Mouse (Mus musculus): ENCODE measurements at regions not wholly inside any gene's neighbourhood (a gene's known extent, or its start where the extent isn't known, plus 50 kb on each side); places are given as distances from the start of the nearest gene placed in this dataset.

DNA sequence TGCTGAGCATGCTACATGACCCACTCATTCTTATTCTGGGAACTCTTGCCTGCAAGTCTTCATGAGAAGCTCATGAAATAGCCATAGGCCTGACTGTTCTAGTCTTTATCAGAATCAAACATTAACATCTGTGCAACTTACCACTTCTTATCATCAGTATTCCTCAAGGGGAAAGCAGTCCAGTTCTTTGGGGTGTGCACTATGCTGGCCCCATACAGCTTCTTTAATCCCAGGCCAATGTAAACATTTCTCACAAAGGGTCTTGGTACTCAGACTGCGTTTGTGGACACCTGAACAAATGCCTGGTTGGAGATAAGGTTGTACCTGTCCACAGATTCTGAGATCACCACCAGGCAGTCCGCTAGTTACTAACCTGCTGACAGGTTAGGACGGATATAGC lies 51.3 kb downstream of the 3110018I06Rik start:
- Histone ChIP-seq H3K4me2 (replicated peaks; ENCODE audit: low read depth, low read length) (no peak overlapping the region), H3K9ac (replicated peaks; ENCODE audit: low read depth, low read length) (no peak overlapping the region), H3K9me3 (ENCODE audit: control insufficient read depth, low read depth, low read length) (no peaks in the 10 kb centered on the region), H3K27ac (ENCODE audit: low read length) (no peak overlapping the region), H3K36me3 (ENCODE audit: control insufficient read depth, insufficient read depth, low read length) (no peaks in the 10 kb centered on the region), H3K4me3 (ENCODE audit: low read depth, low read length) (no peak overlapping the region), H3K4me1 (ENCODE audit: control insufficient read depth, insufficient read depth, low read length) (no peaks in the 10 kb centered on the region), H3K27me3 (ENCODE audit: control insufficient read depth, insufficient read depth, low read length) (no peaks in the 10 kb centered on the region)
- ATAC-seq (ENCODE audit: insufficient number of reproducible peaks, insufficient read depth, low FRiP score, low read depth), result peak; percentile 65; the same call in 1 of the 2 replicates
- WGBS, result 52% methylated on average over 3 of the region's 3 CpGs

DNA sequence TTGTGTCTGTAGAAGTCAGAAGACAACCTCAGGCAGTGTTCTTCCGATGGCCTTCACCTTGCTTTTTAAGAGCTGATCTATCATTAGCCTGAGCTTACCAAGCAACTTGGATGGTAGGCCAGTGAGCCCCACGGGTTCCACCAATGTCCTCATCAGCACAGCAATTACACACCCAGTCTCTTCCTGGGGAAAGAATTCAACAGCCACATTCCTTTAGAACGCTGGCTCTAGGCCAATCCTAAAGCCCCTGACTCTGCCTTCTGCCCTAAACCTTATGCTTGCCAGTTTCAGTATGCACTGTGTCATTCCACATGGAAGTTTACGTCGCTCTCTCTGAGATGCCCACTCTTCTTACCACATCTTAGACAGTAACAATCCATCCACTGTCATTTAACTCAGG lies 52.8 kb downstream of the 3110018I06Rik start:
- Histone ChIP-seq H3K4me3 (ENCODE audit: low read depth, low read length) (no peak overlapping the region), H3K4me2 (replicated peaks; ENCODE audit: low read depth, low read length) (no peak overlapping the region), H3K4me1 (ENCODE audit: control insufficient read depth, insufficient read depth, low read length) (no peaks in the 10 kb centered on the region), H3K36me3 (ENCODE audit: control insufficient read depth, insufficient read depth, low read length) (no peaks in the 10 kb centered on the region), H3K9me3 (ENCODE audit: control insufficient read depth, low read depth, low read length) (no peaks in the 10 kb centered on the region), H3K9ac (replicated peaks; ENCODE audit: low read depth, low read length) (no peak overlapping the region), H3K27ac (ENCODE audit: low read length) (no peak overlapping the region), H3K27me3 (ENCODE audit: control insufficient read depth, insufficient read depth, low read length) (no peaks in the 10 kb centered on the region)
- no peak for ATAC-seq (ENCODE audit: insufficient number of reproducible peaks, insufficient read depth, low FRiP score, low read depth)
- 49% methylated on average over 5 of the region's 5 CpGs for WGBS

DNA sequence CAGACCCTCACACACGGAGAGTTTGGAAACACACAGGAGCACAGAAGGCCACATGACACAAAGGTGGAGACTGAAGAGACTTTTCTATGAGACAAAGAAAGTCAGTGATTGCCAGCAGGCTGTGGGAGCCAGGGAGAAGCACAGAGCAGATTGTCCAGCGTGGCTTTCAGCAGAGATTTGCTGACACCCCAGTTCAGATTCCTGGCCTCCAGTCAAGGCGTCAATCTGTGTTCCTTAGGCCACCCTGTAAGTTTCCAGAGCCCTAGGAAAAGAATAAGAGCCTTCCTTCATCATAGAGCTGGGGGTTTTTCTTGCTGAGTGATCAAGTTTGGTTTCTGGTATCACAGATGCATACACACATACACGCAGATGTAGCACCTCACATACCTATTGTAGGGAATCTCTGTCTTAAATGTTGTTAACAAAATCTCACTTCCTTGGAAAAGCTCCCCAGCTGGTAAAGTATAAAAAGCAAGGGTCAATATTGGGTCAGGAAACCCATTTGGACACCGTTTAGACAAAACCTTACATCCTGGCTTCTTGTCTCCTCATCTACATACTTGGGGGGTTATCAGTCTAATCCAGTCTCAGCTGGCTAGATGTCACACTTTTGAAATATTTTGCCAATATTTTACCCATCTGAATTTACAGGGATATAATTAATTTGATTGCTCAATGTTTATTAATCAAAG lies 58.9 kb downstream of the 3110018I06Rik start:
- WGBS, result 34% methylated on average over 5 of the region's 5 CpGs
- Histone ChIP-seq H3K9me3 (ENCODE audit: control insufficient read depth, low read depth, low read length) (no peaks in the 10 kb centered on the region), H3K4me2 (replicated peaks; ENCODE audit: low read depth, low read length) (no peak overlapping the region), H3K4me1 (ENCODE audit: control insufficient read depth, insufficient read depth, low read length) (peaks cover 6% of the 10 kb centered on the region; the same call in 1 of the 2 replicates), H3K27ac (ENCODE audit: low read length) (peak overlapping the region; percentile 50; the same call in 1 of the 2 replicates), H3K36me3 (ENCODE audit: control insufficient read depth, insufficient read depth, low read length) (no peaks in the 10 kb centered on the region), H3K4me3 (ENCODE audit: low read depth, low read length) (no peak overlapping the region), H3K27me3 (ENCODE audit: control insufficient read depth, insufficient read depth, low read length) (no peaks in the 10 kb centered on the region), H3K9ac (replicated peaks; ENCODE audit: low read depth, low read length) (no peak overlapping the region)
- ATAC-seq (ENCODE audit: insufficient number of reproducible peaks, insufficient read depth, low FRiP score, low read depth), result no peak

DNA sequence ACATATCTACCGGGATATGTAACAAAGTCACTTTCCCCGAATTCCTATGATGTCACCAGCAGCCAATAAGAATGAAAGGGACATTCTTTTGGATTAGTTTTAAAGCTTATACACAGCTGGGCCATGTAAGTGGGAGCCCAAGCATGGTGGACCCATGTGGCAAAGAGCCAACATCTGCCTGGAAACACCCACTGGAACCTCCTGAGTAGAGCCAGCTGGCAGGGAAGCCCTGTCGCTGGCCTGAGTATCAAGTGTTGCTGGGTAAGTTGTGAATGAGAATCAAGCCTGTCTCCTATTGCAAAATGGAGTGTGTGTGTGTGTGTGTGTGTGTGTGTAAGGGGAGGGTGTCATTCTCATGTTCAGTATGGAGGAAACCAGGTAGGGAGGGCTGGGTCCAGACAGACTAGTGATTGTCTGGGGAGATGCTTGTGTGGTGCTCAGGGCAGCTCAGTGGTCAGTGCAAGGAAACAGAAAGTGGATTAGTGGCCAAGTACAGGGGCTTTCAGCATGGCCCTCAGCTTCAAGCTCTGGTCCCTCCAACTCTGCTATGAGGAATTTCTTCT lies 59.5 kb downstream of the 3110018I06Rik start:
- H3K4me2 ChIP-seq (replicated peaks; ENCODE audit: low read depth, low read length), result no peak overlapping the region
- H3K27me3 ChIP-seq (ENCODE audit: control insufficient read depth, insufficient read depth, low read length), result no peaks in the 10 kb centered on the region
- H3K9ac ChIP-seq (replicated peaks; ENCODE audit: low read depth, low read length), result no peak overlapping the region
- WGBS, result 30% methylated on average over 3 of the region's 3 CpGs
- no peak overlapping the region for H3K4me3 ChIP-seq (ENCODE audit: low read depth, low read length)
- H3K9me3 ChIP-seq (ENCODE audit: control insufficient read depth, low read depth, low read length), result no peaks in the 10 kb centered on the region
- peaks cover 6% of the 10 kb centered on the region; the same call in 1 of the 2 replicates for H3K4me1 ChIP-seq (ENCODE audit: control insufficient read depth, insufficient read depth, low read length)
- no peaks in the 10 kb centered on the region for H3K36me3 ChIP-seq (ENCODE audit: control insufficient read depth, insufficient read depth, low read length)
- H3K27ac ChIP-seq (ENCODE audit: low read length), result no peak overlapping the region; the same call in 1 of the 2 replicates
- ATAC-seq (ENCODE audit: insufficient number of reproducible peaks, insufficient read depth, low FRiP score, low read depth), result 0 out of 2 replicates have a peak, but pooled peaks have one; percentile 63

DNA sequence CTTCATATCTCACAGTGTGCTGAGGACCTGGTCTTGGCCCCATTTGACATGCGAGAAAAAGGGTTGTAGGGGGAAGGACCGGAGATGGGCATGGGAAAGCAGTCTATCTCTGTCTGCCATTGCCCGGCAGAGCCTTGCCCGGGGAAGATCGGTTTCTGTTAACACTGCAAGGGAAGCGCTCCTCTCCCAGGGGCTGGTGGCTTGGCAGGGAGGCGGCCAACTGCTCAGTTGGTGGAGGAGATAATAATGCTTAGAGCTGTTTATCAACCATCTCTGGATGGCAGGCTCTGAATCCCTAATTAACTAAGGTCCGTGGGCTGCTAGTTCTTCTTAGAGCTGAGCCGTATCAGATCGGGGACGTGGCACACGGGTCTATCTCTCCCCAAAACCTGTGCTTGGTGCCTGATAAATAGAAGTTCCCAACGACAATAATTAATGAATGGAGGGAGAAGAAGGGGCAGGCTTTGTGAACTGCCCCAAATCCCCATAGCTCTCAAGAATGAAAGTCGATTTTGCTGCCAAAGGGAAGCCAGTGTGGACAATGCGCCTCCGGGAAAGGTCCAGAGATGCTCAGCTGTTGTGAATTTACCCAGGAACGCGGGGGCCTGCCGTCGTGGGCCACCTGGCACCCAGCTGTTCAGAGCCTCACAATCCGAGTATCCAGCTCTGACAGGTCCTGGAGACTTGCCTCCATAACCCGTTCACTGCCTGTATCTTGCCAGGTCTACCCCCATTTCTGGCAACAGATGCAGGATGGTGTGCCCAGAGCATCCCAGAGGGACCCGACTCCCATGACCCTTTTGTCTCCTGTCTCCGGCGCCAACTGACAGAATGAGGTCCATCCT lies 61.2 kb downstream of the 3110018I06Rik start:
- H3K36me3 ChIP-seq (ENCODE audit: control insufficient read depth, insufficient read depth, low read length), result no peaks in the 10 kb centered on the region
- no peaks in the 10 kb centered on the region for H3K27me3 ChIP-seq (ENCODE audit: control insufficient read depth, insufficient read depth, low read length)
- H3K9me3 ChIP-seq (ENCODE audit: control insufficient read depth, low read depth, low read length), result no peaks in the 10 kb centered on the region
- no peak for ATAC-seq (ENCODE audit: insufficient number of reproducible peaks, insufficient read depth, low FRiP score, low read depth)
- H3K4me1 ChIP-seq (ENCODE audit: control insufficient read depth, insufficient read depth, low read length), result peaks cover 6% of the 10 kb centered on the region; the same call in 1 of the 2 replicates
- H3K4me3 ChIP-seq (ENCODE audit: low read depth, low read length), result no peak overlapping the region
- no peak overlapping the region for H3K9ac ChIP-seq (replicated peaks; ENCODE audit: low read depth, low read length)
- WGBS, result 76% methylated on average over 25 of the region's 25 CpGs
- H3K27ac ChIP-seq (ENCODE audit: low read length), result no peak overlapping the region
- no peak overlapping the region for H3K4me2 ChIP-seq (replicated peaks; ENCODE audit: low read depth, low read length)

DNA sequence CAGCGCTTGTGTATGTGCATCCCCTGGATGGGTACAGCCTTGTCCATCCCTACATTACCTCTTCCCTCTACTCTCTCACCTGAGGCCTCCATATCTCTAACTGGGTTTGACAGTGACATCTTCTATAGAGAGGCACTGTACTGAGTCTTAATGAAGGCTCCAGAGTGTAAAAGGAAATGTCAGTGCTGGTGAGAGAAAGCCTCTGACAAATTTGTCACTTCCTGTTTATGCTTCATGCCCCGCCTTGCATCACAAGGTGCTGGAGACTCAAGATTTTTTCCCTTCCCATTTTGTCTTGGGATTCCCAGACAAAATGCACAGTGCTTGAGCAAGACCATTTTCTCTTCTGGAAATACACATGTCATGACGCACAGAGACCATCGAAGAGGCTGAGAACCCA lies 70.8 kb downstream of the 3110018I06Rik start:
- Histone ChIP-seq H3K27ac (ENCODE audit: low read length) (no peak overlapping the region), H3K4me2 (replicated peaks; ENCODE audit: low read depth, low read length) (no peak overlapping the region), H3K4me3 (ENCODE audit: low read depth, low read length) (no peak overlapping the region), H3K4me1 (ENCODE audit: control insufficient read depth, insufficient read depth, low read length) (no peaks in the 10 kb centered on the region), H3K36me3 (ENCODE audit: control insufficient read depth, insufficient read depth, low read length) (no peaks in the 10 kb centered on the region), H3K9ac (replicated peaks; ENCODE audit: low read depth, low read length) (no peak overlapping the region), H3K9me3 (ENCODE audit: control insufficient read depth, low read depth, low read length) (no peaks in the 10 kb centered on the region), H3K27me3 (ENCODE audit: control insufficient read depth, insufficient read depth, low read length) (no peaks in the 10 kb centered on the region)
- 89% methylated on average over 4 of the region's 4 CpGs for WGBS
- ATAC-seq (ENCODE audit: insufficient number of reproducible peaks, insufficient read depth, low FRiP score, low read depth), result no peak

DNA sequence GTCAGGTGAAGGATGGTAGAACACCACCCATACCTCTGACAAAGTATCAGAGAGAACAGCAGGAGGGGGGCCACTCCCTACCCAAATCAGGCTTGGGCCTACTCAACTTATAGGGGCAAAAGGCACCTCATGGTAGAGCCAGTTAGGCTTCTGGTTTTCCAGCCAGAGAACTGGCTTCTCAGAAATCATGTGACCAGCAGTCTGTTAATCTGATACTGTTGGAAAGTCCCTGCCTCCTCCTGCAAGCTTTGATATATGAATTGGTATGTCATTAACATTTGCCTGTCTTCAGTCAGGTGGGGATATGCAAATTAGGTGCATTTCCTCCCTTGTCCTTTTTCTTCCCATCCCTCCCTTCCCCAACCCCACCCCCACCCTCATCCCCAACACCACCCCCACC lies 71.7 kb downstream of the 3110018I06Rik start:
- Histone ChIP-seq H3K4me2 (replicated peaks; ENCODE audit: low read depth, low read length) (no peak overlapping the region), H3K27me3 (ENCODE audit: control insufficient read depth, insufficient read depth, low read length) (no peaks in the 10 kb centered on the region), H3K4me1 (ENCODE audit: control insufficient read depth, insufficient read depth, low read length) (no peaks in the 10 kb centered on the region), H3K9me3 (ENCODE audit: control insufficient read depth, low read depth, low read length) (no peaks in the 10 kb centered on the region), H3K4me3 (ENCODE audit: low read depth, low read length) (no peak overlapping the region), H3K36me3 (ENCODE audit: control insufficient read depth, insufficient read depth, low read length) (no peaks in the 10 kb centered on the region), H3K27ac (ENCODE audit: low read length) (no peak overlapping the region), H3K9ac (replicated peaks; ENCODE audit: low read depth, low read length) (no peak overlapping the region)
- ATAC-seq (ENCODE audit: insufficient number of reproducible peaks, insufficient read depth, low FRiP score, low read depth), result no peak

DNA sequence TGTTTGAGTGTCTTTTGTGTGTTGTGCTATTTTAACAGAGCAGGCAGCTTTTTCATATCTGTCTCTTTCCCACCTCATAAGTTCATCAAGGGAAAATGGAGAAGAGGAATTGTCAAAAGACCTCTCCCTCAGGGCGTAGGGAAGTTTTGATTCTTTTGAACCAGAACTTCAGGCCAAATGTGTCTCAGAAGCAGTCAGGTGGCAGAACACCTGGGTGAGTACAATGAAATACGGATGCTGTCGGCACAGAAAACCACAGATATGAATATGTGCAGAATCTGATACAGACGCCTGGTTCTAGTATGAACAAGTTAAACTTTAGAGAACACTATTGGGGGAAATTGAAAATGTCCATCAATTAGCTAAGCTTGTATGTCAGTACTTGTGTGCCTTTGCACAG lies 84.2 kb downstream of the 3110018I06Rik start:
- no peaks in the 10 kb centered on the region for H3K9me3 ChIP-seq (ENCODE audit: control insufficient read depth, low read depth, low read length)
- H3K4me3 ChIP-seq (ENCODE audit: low read depth, low read length), result no peak overlapping the region
- H3K4me1 ChIP-seq (ENCODE audit: control insufficient read depth, insufficient read depth, low read length), result no peaks in the 10 kb centered on the region
- no peaks in the 10 kb centered on the region for H3K27me3 ChIP-seq (ENCODE audit: control insufficient read depth, insufficient read depth, low read length)
- H3K36me3 ChIP-seq (ENCODE audit: control insufficient read depth, insufficient read depth, low read length), result no peaks in the 10 kb centered on the region
- 76% methylated on average over 4 of the region's 4 CpGs for WGBS
- H3K4me2 ChIP-seq (replicated peaks; ENCODE audit: low read depth, low read length), result no peak overlapping the region
- H3K27ac ChIP-seq (ENCODE audit: low read length), result no peak overlapping the region
- ATAC-seq (ENCODE audit: insufficient number of reproducible peaks, insufficient read depth, low FRiP score, low read depth), result no peak
- no peak overlapping the region for H3K9ac ChIP-seq (replicated peaks; ENCODE audit: low read depth, low read length)

All from stomach, embryonic 14.5 days (tissue).